Mouse (Mus musculus) layer of hippocampus, adult 2 months (tissue): ENCODE results near the gene Tmem94. TPM values are rescaled to one million over a fixed set of nuclear protein-coding genes. Genes with fewer than 3 reads are reported as not detected.

Experiments used
- DNase-seq, 2 experiments: peaks; one replicate each; pipeline ENCODE4 v3.0.0; 2022; ENCODE audit warnings: low spot score in 2 of 2
- H3K27ac ChIP-seq: fragments of 200-600 bp; 2 replicates; pipeline ENCODE4 v1.8.1; 2022
- H3K4me3 ChIP-seq: fragments of 200-600 bp; 2 replicates; pipeline ENCODE4 v1.8.1; 2022; ENCODE audit warnings: mild to moderate bottlenecking
- CTCF ChIP-seq: fragments of 200-600 bp; conservative IDR thresholded peaks from 2 replicates; pipeline ENCODE4 v1.8.1; 2022; ENCODE audit warnings: antibody characterized with exemption, mild to moderate bottlenecking, moderate library complexity
- total RNA-seq, 2 experiments: library from RNA; stranded (reverse); gene quantifications; 2 replicates each; pipeline ENCODE4 v1.2.3; 2021

Gene Tmem94
- total RNA-seq, 2 experiments from 2014 or later = 47.4 to 58.2 TPM

- peak; percentile 87 to 89 for DNase-seq
- Histone ChIP-seq H3K4me3 (peak within 1 kb of the TSS; percentile 84), H3K27ac (peak within 1 kb of the TSS; percentile 86)
- peak; percentile 91 for TF ChIP-seq CTCF
These were observed 48.5 kb downstream of the Tmem94 start, which contains the start of gene Caskin2 for GRCm38 (mm10) chr11:115813507-115814296. Caskin2 (minus strand) TSS chr11:115813639.

- Histone ChIP-seq H3K4me3 (peak within 1 kb of the TSS; percentile 84), H3K27ac (peak within 1 kb of the TSS; percentile 86)
- TF ChIP-seq CTCF = peak; percentile 32; the same call in 1 of the 2 replicates
- peak; percentile 80 to 92 for DNase-seq
These were observed 49.6 kb downstream of the Tmem94 start, which contains the start of gene Tsen54 for GRCm38 (mm10) chr11:115814605-115815450. Tsen54 (plus strand) TSS chr11:115814724.

- TF ChIP-seq CTCF = peak; percentile 56
- H3K27ac ChIP-seq = no peak overlapping the region
- H3K4me3 ChIP-seq = no peak overlapping the region
- no peak for DNase-seq
These were observed 52.1 kb downstream of the Tmem94 start for GRCm38 (mm10) chr11:115817331-115817730.

- Histone ChIP-seq H3K4me3 (no peak overlapping the region), H3K27ac (no peak overlapping the region)
- TF ChIP-seq CTCF = no peak
- DNase-seq = no peak
These were observed 54.8 kb downstream of the Tmem94 start for GRCm38 (mm10) chr11:115819915-115820623.

- no peak overlapping the region for H3K4me3 ChIP-seq
- H3K27ac ChIP-seq = no peak overlapping the region
- DNase-seq = no peak
- no peak for TF ChIP-seq CTCF
These were observed 55.8 kb downstream of the Tmem94 start for GRCm38 (mm10) chr11:115821001-115821400.

- Histone ChIP-seq H3K4me3 (peak within 1 kb of the TSS; percentile 77), H3K27ac (no peak within 1 kb of the TSS; the same call in 1 of the 2 replicates)
- peak; percentile 50 to 60 for DNase-seq
- TF ChIP-seq CTCF = peak; percentile 40
These were observed 58.8 kb downstream of the Tmem94 start, which contains the start of gene Llgl2 for GRCm38 (mm10) chr11:115823774-115824740. Llgl2 (plus strand) TSS chr11:115824049.

GRCm38 (mm10) chr11:115824813-115825212 is 59.6 kb downstream of the Tmem94 start:
- Histone ChIP-seq H3K27ac (no peak overlapping the region), H3K4me3 (peak overlapping the region; percentile 77; the same call in 1 of the 2 replicates)
- TF ChIP-seq CTCF = no peak
- no peak for DNase-seq

GRCm38 (mm10) chr11:115826487-115826886 is 61.3 kb downstream of the Tmem94 start:
- no peak for TF ChIP-seq CTCF
- DNase-seq = no peak
- Histone ChIP-seq H3K27ac (no peak overlapping the region), H3K4me3 (no peak overlapping the region)

- no peak for TF ChIP-seq CTCF
- H3K4me3 ChIP-seq = no peak overlapping the region
- no peak for DNase-seq
- no peak overlapping the region for H3K27ac ChIP-seq
These were observed 62.4 kb downstream of the Tmem94 start for GRCm38 (mm10) chr11:115827624-115828023.

- Histone ChIP-seq H3K4me3 (no peak overlapping the region), H3K27ac (no peak overlapping the region)
- TF ChIP-seq CTCF = no peak
- no peak for DNase-seq
These were observed 63.8 kb downstream of the Tmem94 start for GRCm38 (mm10) chr11:115829036-115829435.

- no peak overlapping the region for H3K27ac ChIP-seq
- H3K4me3 ChIP-seq = no peak overlapping the region
- DNase-seq = no peak
- no peak for TF ChIP-seq CTCF
These were observed 65.5 kb downstream of the Tmem94 start for GRCm38 (mm10) chr11:115830550-115831325.
